Mouse (Mus musculus) hindbrain, postnatal 0 days (tissue): ENCODE data around the gene Naa40. TPM values are rescaled to one million over a fixed set of nuclear protein-coding genes. Genes with fewer than 3 reads are reported as not detected.

Source experiments
- ATAC-seq: fragments of 200-750 bp; cut with Nextera tagmentation; 2 replicates; pipeline ENCODE4 v1.8.0; 2017; ENCODE audit warnings: mild to moderate bottlenecking, moderate TSS enrichment, moderate library complexity
- DNase-seq: peaks from one replicate; pipeline ENCODE4 v3.0.0-alpha.2; 2015; ENCODE audit warnings: low spot score
- H3K27ac ChIP-seq: fragments of 300-500 bp; sonication (generic); 2 replicates; pipeline ENCODE4 v1.5.1; 2014; ENCODE audit warnings: mild to moderate bottlenecking
- H3K27me3 ChIP-seq: fragments of 300-500 bp; sonication (generic); 2 replicates; pipeline ENCODE4 v1.6.1; 2014; ENCODE audit warnings: low read length, mixed read lengths; ENCODE audit not compliant: insufficient read depth
- H3K36me3 ChIP-seq: fragments of 300-500 bp; sonication (generic); 2 replicates; pipeline ENCODE4 v1.6.1; 2014; ENCODE audit warnings: low read length, mixed read lengths; ENCODE audit not compliant: insufficient read depth
- H3K4me1 ChIP-seq: fragments of 300-500 bp; sonication (generic); 2 replicates; pipeline ENCODE4 v1.6.1; 2014; ENCODE audit warnings: antibody characterized with exemption, low read length, mixed read lengths; ENCODE audit not compliant: insufficient read depth
- H3K4me2 ChIP-seq: fragments of 300-500 bp; sonication (generic); 2 replicates; pipeline ENCODE4 v1.6.1; 2014; ENCODE audit warnings: low read depth, mild to moderate bottlenecking, low read length, moderate library complexity, mixed read lengths
- H3K4me3 ChIP-seq: fragments of 300-500 bp; sonication (generic); 2 replicates; pipeline ENCODE4 v1.5.1; 2014; ENCODE audit warnings: low read length
- H3K9ac ChIP-seq: fragments of 300-500 bp; sonication (generic); replicated peaks from 2 replicates; pipeline ENCODE4 v1.6.1; 2014; ENCODE audit warnings: mild to moderate bottlenecking, low read length, moderate library complexity, mixed read lengths
- H3K9me3 ChIP-seq: fragments of 300-500 bp; sonication (generic); 2 replicates; pipeline ENCODE4 v1.6.1; 2016; ENCODE audit warnings: low read length, mixed read lengths
- CTCF ChIP-seq: IDR thresholded peaks from 2 replicates; pipeline ENCODE4 v1.5.1; 2016; ENCODE audit warnings: antibody characterized with exemption, control low read depth, low read depth
- WGBS: fragments of 180-500 bp; shearing (Covaris S2); extraction: QIAGEN DNeasy Blood & Tissue Kit; methylation state at CpG from one replicate; pipeline ENCODE4 v1.1.7; 2014; 5-methylcytosine and 5-hydroxymethylcytosine counted together
- polyA plus RNA-seq: library from polyadenylated mRNA; unstranded; fragments of >200 nt; fragmentation: Nextera tagmentation; extraction: Ambion mirVana; gene quantifications from 2 replicates; pipeline ENCODE4 v1.2.1, GENCODE M21; 2015
- total RNA-seq: library from RNA; depleted of rRNA; stranded (reverse); fragments of >200 nt; gene quantifications from 2 replicates; pipeline ENCODE4 v1.2.3, GENCODE M21; 2014

Naa40 gene
- total and polyA plus RNA-seq, 2 experiments from 2014 or later, result 42.8 to 59.7 TPM

DNA sequence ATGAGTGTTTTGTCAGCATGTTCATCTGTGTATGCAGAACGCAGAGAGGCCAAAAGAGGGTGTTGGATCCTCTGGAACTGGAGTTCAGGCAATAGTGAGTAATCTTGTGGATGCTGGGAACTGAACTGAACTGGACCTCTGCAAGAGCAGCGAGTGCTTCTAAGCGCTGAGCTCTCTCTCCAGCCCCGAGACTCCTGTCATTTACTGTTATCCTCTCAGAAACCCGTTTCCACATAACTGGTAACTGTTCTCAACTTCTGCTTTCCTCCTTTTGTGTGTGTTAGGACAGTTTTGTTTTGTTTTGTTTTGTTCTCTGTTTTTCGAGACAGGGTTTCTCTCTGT, 23.1 kb downstream of the Naa40 start:
- no peaks in the 10 kb centered on the region for H3K27me3 ChIP-seq
- peak overlapping the region; percentile 81 for H3K4me2 ChIP-seq
- no peak overlapping the region for H3K27ac ChIP-seq
- H3K4me1 ChIP-seq, result peaks cover 7% of the 10 kb centered on the region; the same call in 1 of the 2 replicates
- WGBS, result 9% methylated on average over 6 of the region's 6 CpGs
- H3K4me3 ChIP-seq, result peak overlapping the region; percentile 91
- peaks cover 12% of the 10 kb centered on the region for H3K36me3 ChIP-seq
- TF ChIP-seq CTCF, result 0 out of 2 replicates have a peak, but pooled peaks have one; percentile 0
- no peaks in the 10 kb centered on the region for H3K9me3 ChIP-seq
- no peak for ATAC-seq
- no peak for DNase-seq
- no peak overlapping the region for H3K9ac ChIP-seq

- Histone ChIP-seq H3K4me2 (peak within 1 kb of the TSS; percentile 81), H3K4me3 (peak within 1 kb of the TSS; percentile 91), H3K9me3 (no peaks in the 10 kb centered on the region), H3K4me1 (peaks cover 7% of the 10 kb centered on the region; the same call in 1 of the 2 replicates), H3K27ac (peak within 1 kb of the TSS; percentile 95), H3K36me3 (peaks cover 12% of the 10 kb centered on the region), H3K27me3 (no peaks in the 10 kb centered on the region), H3K9ac (peak within 1 kb of the TSS; percentile 85)
- peak; percentile 97 for ATAC-seq
- DNase-seq, result peak; percentile 98
- WGBS, result under 1% methylated on average over 50 of the region's 50 CpGs
- peak; percentile 19 for TF ChIP-seq CTCF
Observed at GRCm38 (mm10) chr19:7217162-7217925, 23.6 kb downstream of the Naa40 start, which contains the start of gene Cox8a. Gene Cox8a, minus strand, starts transcription at chr19:7217616.

DNA sequence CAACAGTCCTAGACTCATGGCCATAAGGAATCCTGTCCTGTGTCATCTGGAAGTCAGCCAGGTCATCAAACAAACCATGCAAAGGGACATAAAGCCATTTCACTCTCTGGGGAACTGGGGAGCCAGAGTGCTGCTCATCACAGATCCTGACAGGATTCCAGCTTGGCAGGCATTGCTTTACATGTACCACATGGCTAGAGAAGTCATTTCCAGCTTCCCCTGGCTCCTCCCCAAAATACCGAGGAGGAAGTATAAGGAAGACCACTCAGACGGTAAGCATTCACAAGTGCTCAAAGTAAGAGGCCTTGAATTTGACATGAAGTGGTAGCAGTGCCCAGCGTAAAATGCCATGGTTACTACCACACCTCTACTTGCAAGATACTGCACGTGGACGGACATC, 26.5 kb downstream of the Naa40 start:
- peak; percentile 55 for DNase-seq
- Histone ChIP-seq H3K27ac (no peak overlapping the region), H3K4me3 (no peak overlapping the region), H3K4me2 (no peak overlapping the region), H3K36me3 (peaks cover 12% of the 10 kb centered on the region), H3K9ac (no peak overlapping the region), H3K27me3 (no peaks in the 10 kb centered on the region), H3K9me3 (no peaks in the 10 kb centered on the region), H3K4me1 (peaks cover 7% of the 10 kb centered on the region; the same call in 1 of the 2 replicates)
- WGBS, result 85% methylated on average over 5 of the region's 5 CpGs
- no peak for TF ChIP-seq CTCF
- ATAC-seq, result no peak

GRCm38 (mm10) chr19:7213010-7213409, 28.0 kb downstream of the Naa40 start:
- Histone ChIP-seq H3K4me1 (peaks cover 7% of the 10 kb centered on the region; the same call in 1 of the 2 replicates), H3K4me2 (no peak overlapping the region), H3K4me3 (no peak overlapping the region), H3K9me3 (no peaks in the 10 kb centered on the region), H3K36me3 (peaks cover 12% of the 10 kb centered on the region), H3K9ac (no peak overlapping the region), H3K27me3 (no peaks in the 10 kb centered on the region), H3K27ac (no peak overlapping the region)
- DNase-seq, result no peak
- no peak for ATAC-seq
- TF ChIP-seq CTCF, result no peak
- 90% methylated on average over 3 of the region's 3 CpGs for WGBS

DNA sequence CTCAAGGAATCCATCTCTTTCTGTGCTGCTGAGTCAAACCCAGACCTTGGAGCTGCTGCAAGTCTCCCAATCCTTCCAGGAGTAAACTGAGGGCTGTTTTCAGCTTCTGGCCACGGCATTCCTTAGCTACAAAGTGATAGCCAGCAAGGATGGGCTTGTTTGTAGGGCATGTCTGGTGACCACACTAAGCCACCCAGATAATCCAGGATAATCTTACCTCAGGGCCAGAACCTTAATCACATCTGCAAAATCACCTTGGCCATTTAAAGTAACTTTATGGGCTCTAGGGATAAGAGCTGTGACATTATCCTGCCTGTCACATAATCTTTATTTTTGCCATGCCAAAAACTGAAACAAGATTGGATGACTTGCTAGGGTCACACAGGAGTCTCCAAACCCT, 28.8 kb downstream of the Naa40 start:
- ATAC-seq (no peak), DNase-seq (no peak)
- no peak overlapping the region for H3K27ac ChIP-seq
- no peak overlapping the region for H3K4me3 ChIP-seq
- H3K9me3 ChIP-seq, result no peaks in the 10 kb centered on the region
- H3K27me3 ChIP-seq, result no peaks in the 10 kb centered on the region
- 81% methylated on average over 1 of the region's 1 CpGs for WGBS
- no peak overlapping the region for H3K4me2 ChIP-seq
- TF ChIP-seq CTCF, result no peak
- peaks cover 12% of the 10 kb centered on the region for H3K36me3 ChIP-seq
- H3K4me1 ChIP-seq, result peaks cover 7% of the 10 kb centered on the region; the same call in 1 of the 2 replicates
- H3K9ac ChIP-seq, result no peak overlapping the region

DNA sequence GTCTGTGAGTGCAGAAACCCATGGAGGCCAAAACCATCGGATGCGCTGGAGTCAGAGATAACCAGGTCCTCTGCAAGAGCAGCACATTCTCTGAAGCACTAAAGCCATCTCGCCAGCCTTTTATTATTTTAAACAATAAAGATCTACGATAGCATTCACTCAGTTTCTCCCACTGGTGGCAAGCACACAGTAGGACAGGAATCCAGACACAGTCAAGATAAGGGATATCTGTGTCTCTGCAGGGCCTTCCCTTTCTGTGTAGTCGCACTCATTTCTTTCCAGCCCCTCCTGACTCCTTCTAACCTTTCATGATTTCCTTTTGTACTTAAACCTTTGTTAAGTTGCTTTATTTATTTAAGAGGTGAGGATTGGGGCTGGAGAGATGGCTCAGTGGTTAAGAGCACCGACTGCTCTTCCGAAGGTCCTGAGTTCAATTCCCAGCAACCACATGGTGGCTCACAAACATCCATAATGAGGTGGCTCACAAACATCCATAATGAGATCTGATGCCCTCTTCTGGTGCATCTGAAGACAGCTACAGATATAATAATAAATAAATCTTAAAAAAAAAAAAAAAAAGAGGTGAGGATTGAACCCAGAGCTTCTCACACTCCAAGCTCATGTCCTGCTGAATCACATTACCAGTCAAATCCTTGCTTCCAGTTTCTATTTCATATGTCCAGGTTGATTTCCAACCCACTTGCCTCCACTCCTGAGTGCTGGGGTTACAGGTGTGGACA, 30.9 kb downstream of the Naa40 start:
- H3K4me2 ChIP-seq, result no peak overlapping the region
- 87% methylated on average over 7 of the region's 7 CpGs for WGBS
- H3K4me1 ChIP-seq, result peaks cover 1% of the 10 kb centered on the region; the same call in 1 of the 2 replicates
- peak; percentile 26 for TF ChIP-seq CTCF
- H3K36me3 ChIP-seq, result peaks cover 5% of the 10 kb centered on the region; the same call in 1 of the 2 replicates
- DNase-seq (no peak), ATAC-seq (no peak)
- no peak overlapping the region for H3K27ac ChIP-seq
- H3K4me3 ChIP-seq, result no peak overlapping the region
- H3K9ac ChIP-seq, result no peak overlapping the region
- no peaks in the 10 kb centered on the region for H3K27me3 ChIP-seq
- no peaks in the 10 kb centered on the region for H3K9me3 ChIP-seq
